Mouse (Mus musculus) limb, embryonic 11.5 days (tissue): ENCODE data around the gene Jph4. TPM values are rescaled to one million over a fixed set of nuclear protein-coding genes. Genes with fewer than 3 reads are reported as not detected.
A peak's percentile ranks its signal among the peaks of the same experiment; 100 is the strongest.

Source experiments
- ATAC-seq: fragments of 200-750 bp; cut with Nextera tagmentation; 2 replicates; pipeline ENCODE4 v1.8.0; 2017; ENCODE audit warnings: low read depth; ENCODE audit not compliant: insufficient number of reproducible peaks, low FRiP score, low TSS enrichment
- DNase-seq: peaks from one replicate; pipeline ENCODE4 v3.0.0-alpha.2; 2015; ENCODE audit warnings: low spot score
- H3K27ac ChIP-seq: fragments of 300-500 bp; sonication (generic); replicated peaks from 2 replicates; pipeline ENCODE4 v1.5.1; 2014; ENCODE audit warnings: low read depth, mild to moderate bottlenecking, low read length
- H3K27me3 ChIP-seq: fragments of 300-500 bp; sonication (generic); 2 replicates; pipeline ENCODE4 v1.6.1; 2014; ENCODE audit warnings: mild to moderate bottlenecking, low read length, mixed read lengths; ENCODE audit not compliant: control insufficient read depth, insufficient read depth
- H3K36me3 ChIP-seq: fragments of 300-500 bp; sonication (generic); 2 replicates; pipeline ENCODE4 v1.6.1; 2014; ENCODE audit warnings: mild to moderate bottlenecking, low read length, moderate library complexity, mixed read lengths; ENCODE audit not compliant: control insufficient read depth, insufficient read depth
- H3K4me1 ChIP-seq: fragments of 300-500 bp; sonication (generic); 2 replicates; pipeline ENCODE4 v1.6.1; 2014; ENCODE audit warnings: low read length, mixed read lengths; ENCODE audit not compliant: control insufficient read depth, insufficient read depth
- H3K4me2 ChIP-seq: fragments of 300-500 bp; sonication (generic); 2 replicates; pipeline ENCODE4 v1.6.1; 2014; ENCODE audit warnings: low read depth, mild to moderate bottlenecking, moderate library complexity; ENCODE audit not compliant: severe bottlenecking
- H3K4me3 ChIP-seq: fragments of 300-500 bp; sonication (generic); 2 replicates; pipeline ENCODE4 v1.5.1; 2014; ENCODE audit warnings: low read depth, low read length
- H3K9ac ChIP-seq: fragments of 300-500 bp; sonication (generic); 2 replicates; pipeline ENCODE4 v1.6.1; 2014; ENCODE audit warnings: mild to moderate bottlenecking, low read length
- H3K9me3 ChIP-seq: fragments of 300-500 bp; sonication (generic); 2 replicates; pipeline ENCODE4 v1.6.1; 2016; ENCODE audit warnings: low read length; ENCODE audit not compliant: control insufficient read depth
- WGBS: fragments of 180-500 bp; shearing (Covaris S2); extraction: QIAGEN DNeasy Blood & Tissue Kit; methylation state at CpG from one replicate; pipeline ENCODE4 v1.1.7; 2014; 5-methylcytosine and 5-hydroxymethylcytosine counted together
- polyA plus RNA-seq: library from polyadenylated mRNA; unstranded; fragments of >200 nt; fragmentation: Nextera tagmentation; extraction: Ambion mirVana; gene quantifications from 2 replicates; pipeline ENCODE4 v1.2.1, GENCODE M21; 2014

The Jph4 gene
- polyA plus RNA-seq, 1 experiment from 2014 or later: 0.17 TPM

- Histone ChIP-seq H3K27me3 (peaks cover 4% of the 10 kb centered on the region; the same call in 1 of the 2 replicates), H3K27ac (no peak overlapping the region), H3K36me3 (peaks cover 4% of the 10 kb centered on the region), H3K9me3 (no peaks in the 10 kb centered on the region), H3K9ac (no peak overlapping the region), H3K4me3 (no peak overlapping the region), H3K4me2 (peak overlapping the region; percentile 36), H3K4me1 (peaks cover 11% of the 10 kb centered on the region)
- peak; percentile 41; the same call in 1 of the 2 replicates for ATAC-seq
- peak; percentile 69 for DNase-seq
- 10% methylated on average over 17 of the region's 17 CpGs for WGBS
Measured at GRCm38 (mm10) chr14:55062626-55063025, 54.1 kb downstream of the Jph4 start.

GRCm38 (mm10) chr14:55061845-55062244 is 54.9 kb downstream of the Jph4 start:
- ATAC-seq (0 out of 2 replicates have a peak, but pooled peaks have one; percentile 44), DNase-seq (no peak)
- Histone ChIP-seq H3K4me2 (peak overlapping the region; percentile 25; the same call in 1 of the 2 replicates), H3K27me3 (peaks cover 4% of the 10 kb centered on the region; the same call in 1 of the 2 replicates), H3K4me3 (no peak overlapping the region), H3K9me3 (no peaks in the 10 kb centered on the region), H3K4me1 (peaks cover 11% of the 10 kb centered on the region), H3K9ac (no peak overlapping the region), H3K36me3 (peaks cover 3% of the 10 kb centered on the region), H3K27ac (0 out of 2 replicates have a peak overlapping the region, but pooled peaks have one; percentile 18)
- whole genome bisulfite sequencing: 35% methylated on average over 7 of the region's 7 CpGs

- Histone ChIP-seq H3K4me1 (peaks cover 11% of the 10 kb centered on the region), H3K27ac (no peak overlapping the region), H3K9me3 (no peaks in the 10 kb centered on the region), H3K36me3 (no peaks in the 10 kb centered on the region), H3K27me3 (peaks cover 4% of the 10 kb centered on the region; the same call in 1 of the 2 replicates), H3K9ac (no peak overlapping the region), H3K4me3 (no peak overlapping the region), H3K4me2 (no peak overlapping the region)
- WGBS: 77% methylated on average over 5 of the region's 5 CpGs
- ATAC-seq (no peak), DNase-seq (no peak)
Measured at GRCm38 (mm10) chr14:55059931-55060330, 56.8 kb downstream of the Jph4 start.

- Histone ChIP-seq H3K27me3 (peaks cover 2% of the 10 kb centered on the region; the same call in 1 of the 2 replicates), H3K36me3 (no peaks in the 10 kb centered on the region)
- 88% methylated on average over 1 of the region's 1 CpGs for WGBS
Measured at GRCm38 (mm10) chr14:55059009-55059408, 57.7 kb downstream of the Jph4 start.

More at GRCm38 (mm10) chr14:55059009-55059408, 57.7 kb downstream of the Jph4 start:
- DNase-seq (no peak), ATAC-seq (no peak)
- Histone ChIP-seq H3K4me3 (no peak overlapping the region), H3K4me1 (peaks cover 11% of the 10 kb centered on the region), H3K4me2 (no peak overlapping the region), H3K9me3 (no peaks in the 10 kb centered on the region), H3K27ac (no peak overlapping the region), H3K9ac (no peak overlapping the region)

Other genes starting within 250 kb of the Jph4 start
- 12.8 and 17.7 TPM in 2 replicates for gene Homez, start 246.0 kb downstream of the Jph4 start, polyA plus RNA-seq
- 0.37 and 0.51 TPM in 2 replicates for gene Ppp1r3e, start 239.4 kb downstream of the Jph4 start, polyA plus RNA-seq
- gene Bcl2l2, start 233.6 kb downstream of the Jph4 start, polyA plus RNA-seq: 2.1 and 2.2 TPM in 2 replicates
- gene Gm20521, start 233.5 kb downstream of the Jph4 start, polyA plus RNA-seq: 0.56 TPM in 1 of 2 replicates, not detected in the other
- 158 and 177 TPM in 2 replicates for gene Pabpn1, start 224.4 kb downstream of the Jph4 start, polyA plus RNA-seq
- 35.5 and 46.0 TPM in 2 replicates for gene Slc22a17, start 203.8 kb downstream of the Jph4 start, polyA plus RNA-seq
- 42.7 and 44.6 TPM in 2 replicates for gene Efs, start 190.8 kb downstream of the Jph4 start, polyA plus RNA-seq
- not detected in 2 replicates for gene Il25, start 184.2 kb downstream of the Jph4 start, polyA plus RNA-seq
- 1.8 and 3.2 TPM in 2 replicates for gene Cmtm5, start 180.7 kb downstream of the Jph4 start, polyA plus RNA-seq
- gene Myh6, start 150.0 kb downstream of the Jph4 start, polyA plus RNA-seq: 0.77 and 1.7 TPM in 2 replicates
- gene Gm17428, start 140.0 kb downstream of the Jph4 start, polyA plus RNA-seq: not detected in 2 replicates
- 0.92 and 1.5 TPM in 2 replicates for gene Myh7, start 122.3 kb downstream of the Jph4 start, polyA plus RNA-seq
- gene Ngdn, start 101.5 kb downstream of the Jph4 start, polyA plus RNA-seq: 99.5 and 100 TPM in 2 replicates
- 4.8 and 5.5 TPM in 2 replicates for gene Zfhx2, start 24.6 kb downstream of the Jph4 start, polyA plus RNA-seq
- gene Thtpa, start 22.2 kb downstream of the Jph4 start, polyA plus RNA-seq: 22.3 and 23.1 TPM in 2 replicates
- 9.9 and 10.6 TPM in 2 replicates for gene Ap1g2, start 10.3 kb downstream of the Jph4 start, polyA plus RNA-seq
- gene Dhrs2, start 105.1 kb upstream of the Jph4 start, polyA plus RNA-seq: not detected in 2 replicates